Mouse (Mus musculus) forebrain, embryonic 16.5 days (tissue): Measurements from ENCODE around the gene Zfp536. TPM values are rescaled to one million over a fixed set of nuclear protein-coding genes. Genes with fewer than 3 reads are reported as not detected.
A peak's percentile ranks its signal among the peaks of the same experiment; 100 is the strongest.

Source experiments
- ATAC-seq: fragments of 200-750 bp; cut with Nextera tagmentation; 2 replicates; pipeline ENCODE4 v1.8.0; 2017; ENCODE audit warnings: mild to moderate bottlenecking, moderate library complexity
- H3K27ac ChIP-seq: fragments of 300-500 bp; sonication (generic); 2 replicates; pipeline ENCODE4 v1.5.1; 2014; ENCODE audit warnings: low read length, control low read depth
- H3K27me3 ChIP-seq: fragments of 300-500 bp; sonication (generic); replicated peaks from 2 replicates; pipeline ENCODE4 v1.6.1; 2014; ENCODE audit warnings: low read length; ENCODE audit not compliant: control insufficient read depth, insufficient read depth
- H3K36me3 ChIP-seq: fragments of 300-500 bp; sonication (generic); 2 replicates; pipeline ENCODE4 v1.6.1; 2014; ENCODE audit not compliant: control insufficient read depth, insufficient read depth
- H3K4me1 ChIP-seq: fragments of 300-500 bp; sonication (generic); replicated peaks from 2 replicates; pipeline ENCODE4 v1.6.1; 2014; ENCODE audit warnings: low read length; ENCODE audit not compliant: control insufficient read depth, insufficient read depth
- H3K4me2 ChIP-seq: fragments of 300-500 bp; sonication (generic); 2 replicates; pipeline ENCODE4 v1.6.1; 2014; ENCODE audit warnings: mild to moderate bottlenecking, low read length, control low read depth
- H3K4me3 ChIP-seq: fragments of 300-500 bp; sonication (generic); replicated peaks from 2 replicates; pipeline ENCODE4 v1.5.1; 2014; ENCODE audit warnings: mild to moderate bottlenecking, low read length, control low read depth
- H3K9ac ChIP-seq: fragments of 300-500 bp; sonication (generic); replicated peaks from 2 replicates; pipeline ENCODE4 v1.6.1; 2014; ENCODE audit warnings: low read depth, low read length, control low read depth
- H3K9me3 ChIP-seq: fragments of 300-500 bp; sonication (generic); 2 replicates; pipeline ENCODE4 v1.6.1; 2016; ENCODE audit warnings: low read length; ENCODE audit not compliant: control insufficient read depth
- WGBS: fragments of 180-500 bp; shearing (Covaris S2); extraction: QIAGEN DNeasy Blood & Tissue Kit; methylation state at CpG from one replicate; pipeline ENCODE4 v1.1.7; 2014; 5-methylcytosine and 5-hydroxymethylcytosine counted together
- polyA plus RNA-seq: library from polyadenylated mRNA; unstranded; fragments of >200 nt; fragmentation: Nextera tagmentation; extraction: Ambion mirVana; gene quantifications from 2 replicates; pipeline ENCODE4 v1.2.1, GENCODE M21; 2015

The Zfp536 gene
- polyA plus RNA-seq, 1 experiment from 2014 or later, result 31.1 TPM

- Histone ChIP-seq H3K9ac (no peak overlapping the region), H3K4me2 (no peak overlapping the region), H3K4me3 (no peak overlapping the region), H3K36me3 (no peaks in the 10 kb centered on the region), H3K4me1 (peaks cover 22% of the 10 kb centered on the region), H3K27ac (no peak overlapping the region), H3K9me3 (no peaks in the 10 kb centered on the region), H3K27me3 (no peaks in the 10 kb centered on the region)
- 59% methylated on average over 6 of the region's 6 CpGs for WGBS
- no peak for ATAC-seq
Measured at GRCm38 (mm10) chr7:37735101-37735500, 38.3 kb downstream of the Zfp536 start.

DNA sequence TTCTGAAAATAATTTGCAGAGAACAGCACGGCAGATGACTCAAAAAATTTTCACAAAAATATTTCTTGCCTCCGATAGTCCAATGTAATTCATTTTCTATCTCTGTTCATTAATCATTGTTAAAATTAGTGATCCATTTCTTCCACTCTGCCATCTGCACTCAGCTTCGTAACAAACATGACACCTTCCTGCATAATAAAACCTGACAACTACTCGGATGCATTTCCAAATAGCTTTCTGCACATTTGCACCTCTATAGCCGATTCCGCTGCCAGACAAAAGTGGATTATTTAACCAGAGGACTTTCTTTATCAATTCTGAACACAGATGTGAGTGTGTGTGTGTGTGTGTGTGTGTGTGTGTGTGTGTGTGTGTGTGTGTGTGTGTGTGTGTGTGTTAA, 38.9 kb downstream of the Zfp536 start:
- Histone ChIP-seq H3K27ac (no peak overlapping the region), H3K4me1 (peaks cover 22% of the 10 kb centered on the region), H3K27me3 (no peaks in the 10 kb centered on the region), H3K4me3 (no peak overlapping the region), H3K9me3 (no peaks in the 10 kb centered on the region), H3K9ac (no peak overlapping the region), H3K4me2 (no peak overlapping the region), H3K36me3 (no peaks in the 10 kb centered on the region)
- WGBS, result 23% methylated on average over 6 of the region's 6 CpGs
- no peak for ATAC-seq

DNA sequence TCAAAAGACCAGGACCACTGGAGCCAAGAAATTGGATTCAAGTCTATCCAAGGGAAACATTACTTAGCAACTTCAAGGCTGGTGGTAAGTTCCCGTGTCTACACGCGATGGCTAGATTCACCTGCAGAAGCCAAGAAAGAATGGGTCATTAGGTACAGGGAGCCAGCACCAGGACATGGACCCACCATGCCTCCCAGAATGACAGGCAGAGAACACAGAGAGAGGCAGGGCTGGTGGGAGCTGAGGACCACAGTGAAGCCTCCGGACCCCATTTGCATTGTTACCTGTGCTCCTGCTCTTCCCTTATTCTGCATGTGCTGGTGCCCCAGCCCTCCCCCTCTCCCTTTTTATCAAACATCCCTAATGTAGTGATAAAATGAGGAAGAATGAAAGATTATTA, 39.4 kb downstream of the Zfp536 start:
- no peaks in the 10 kb centered on the region for H3K9me3 ChIP-seq
- H3K4me1 ChIP-seq, result peaks cover 22% of the 10 kb centered on the region
- no peak overlapping the region for H3K4me3 ChIP-seq
- ATAC-seq, result no peak
- no peak overlapping the region for H3K9ac ChIP-seq
- H3K27ac ChIP-seq, result no peak overlapping the region
- H3K27me3 ChIP-seq, result no peaks in the 10 kb centered on the region
- no peak overlapping the region for H3K4me2 ChIP-seq
- WGBS, result 89% methylated on average over 4 of the region's 4 CpGs
- no peaks in the 10 kb centered on the region for H3K36me3 ChIP-seq

GRCm38 (mm10) chr7:37732741-37733140, 40.7 kb downstream of the Zfp536 start:
- H3K4me2 ChIP-seq, result no peak overlapping the region
- H3K27ac ChIP-seq, result no peak overlapping the region
- ATAC-seq, result no peak
- H3K4me3 ChIP-seq, result no peak overlapping the region
- no peak overlapping the region for H3K9ac ChIP-seq
- H3K27me3 ChIP-seq, result no peaks in the 10 kb centered on the region
- H3K4me1 ChIP-seq, result peaks cover 22% of the 10 kb centered on the region
- H3K9me3 ChIP-seq, result no peaks in the 10 kb centered on the region
- H3K36me3 ChIP-seq, result no peaks in the 10 kb centered on the region
- 78% methylated on average over 4 of the region's 4 CpGs for WGBS

- Histone ChIP-seq H3K9me3 (no peaks in the 10 kb centered on the region), H3K9ac (no peak overlapping the region), H3K4me1 (peaks cover 24% of the 10 kb centered on the region), H3K4me2 (no peak overlapping the region), H3K36me3 (no peaks in the 10 kb centered on the region), H3K27me3 (no peaks in the 10 kb centered on the region), H3K27ac (no peak overlapping the region), H3K4me3 (no peak overlapping the region)
- no peak for ATAC-seq
- 77% methylated on average over 8 of the region's 8 CpGs for WGBS
Measured at GRCm38 (mm10) chr7:37727746-37728145, 45.7 kb downstream of the Zfp536 start.

DNA sequence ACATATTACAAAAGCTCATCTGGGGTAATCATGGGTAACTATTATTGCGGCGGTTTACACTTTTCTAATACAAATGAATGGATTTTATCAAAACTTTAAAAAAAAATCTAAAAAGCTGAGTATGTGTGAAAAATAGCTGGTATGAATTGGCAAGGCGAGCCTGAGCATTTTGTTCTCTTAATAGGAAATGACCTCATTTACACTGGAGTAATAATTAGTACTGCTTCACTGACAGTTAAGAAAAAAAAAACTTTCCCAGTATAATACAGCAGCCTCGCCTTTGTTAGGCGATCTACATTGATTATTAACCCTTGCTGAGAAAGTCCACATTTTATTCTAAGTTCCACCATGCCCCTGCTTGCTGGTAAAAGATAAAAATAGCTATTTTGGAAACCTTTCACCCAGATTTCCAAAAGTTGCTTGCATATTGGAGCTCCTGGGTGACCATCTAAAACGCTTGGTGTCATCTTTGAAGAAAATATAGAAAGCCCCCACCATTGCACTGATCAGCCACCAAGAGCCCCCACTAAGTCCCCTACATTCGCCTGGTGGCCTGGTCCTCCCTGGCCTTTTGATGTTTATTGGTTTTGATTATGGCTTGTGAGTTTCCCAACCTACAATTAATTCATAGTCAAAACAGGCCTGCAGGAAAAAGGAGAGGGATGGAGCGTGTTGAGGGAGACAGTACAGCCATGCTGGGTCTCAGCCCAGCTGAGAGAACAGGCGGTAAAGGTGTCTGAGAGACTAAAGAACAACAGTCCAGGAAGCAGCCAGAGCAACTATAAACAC, 49.2 kb downstream of the Zfp536 start:
- H3K27me3 ChIP-seq, result no peaks in the 10 kb centered on the region
- peaks cover 34% of the 10 kb centered on the region for H3K4me1 ChIP-seq
- no peak overlapping the region for H3K27ac ChIP-seq
- no peak overlapping the region for H3K4me2 ChIP-seq
- H3K9ac ChIP-seq, result no peak overlapping the region
- 9% methylated on average over 9 of the region's 9 CpGs for WGBS
- H3K4me3 ChIP-seq, result no peak overlapping the region
- no peaks in the 10 kb centered on the region for H3K36me3 ChIP-seq
- no peaks in the 10 kb centered on the region for H3K9me3 ChIP-seq
- peak; percentile 41; the same call in 1 of the 2 replicates for ATAC-seq

GRCm38 (mm10) chr7:37723191-37723592, 50.2 kb downstream of the Zfp536 start:
- no peaks in the 10 kb centered on the region for H3K27me3 ChIP-seq
- no peaks in the 10 kb centered on the region for H3K36me3 ChIP-seq
- no peak overlapping the region for H3K9ac ChIP-seq
- H3K9me3 ChIP-seq, result no peaks in the 10 kb centered on the region
- no peak overlapping the region for H3K4me3 ChIP-seq
- 11% methylated on average over 7 of the region's 7 CpGs for WGBS
- peak overlapping the region; percentile 35; the same call in 1 of the 2 replicates for H3K4me2 ChIP-seq
- peaks cover 39% of the 10 kb centered on the region for H3K4me1 ChIP-seq
- H3K27ac ChIP-seq, result no peak overlapping the region
- peak; percentile 45 for ATAC-seq

DNA sequence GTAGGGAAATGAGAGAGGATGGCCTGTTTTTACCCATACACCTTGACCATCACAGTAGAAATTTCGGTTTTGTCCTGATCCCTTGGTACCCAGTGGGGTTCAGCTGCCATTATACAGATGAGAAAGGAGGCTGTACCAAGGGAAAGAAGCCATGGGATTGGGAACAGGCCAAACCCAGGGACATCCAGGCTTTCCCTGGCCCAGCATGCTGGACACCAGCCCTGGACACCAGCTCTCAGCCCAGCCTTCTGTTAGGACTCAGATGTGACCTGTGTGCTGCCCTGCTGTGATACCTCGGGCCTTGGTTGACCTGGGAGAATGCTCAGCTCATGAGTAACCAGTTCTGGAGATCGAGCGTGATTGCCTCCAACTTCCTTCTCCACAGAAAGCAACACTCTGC, 51.8 kb downstream of the Zfp536 start:
- peaks cover 42% of the 10 kb centered on the region for H3K4me1 ChIP-seq
- H3K36me3 ChIP-seq, result no peaks in the 10 kb centered on the region
- H3K9me3 ChIP-seq, result no peaks in the 10 kb centered on the region
- H3K27me3 ChIP-seq, result no peaks in the 10 kb centered on the region
- no peak overlapping the region for H3K4me3 ChIP-seq
- H3K27ac ChIP-seq, result no peak overlapping the region
- H3K9ac ChIP-seq, result no peak overlapping the region
- WGBS, result 88% methylated on average over 4 of the region's 4 CpGs
- no peak for ATAC-seq
- H3K4me2 ChIP-seq, result no peak overlapping the region

GRCm38 (mm10) chr7:37718671-37719402, 54.6 kb downstream of the Zfp536 start:
- 68% methylated on average over 15 of the region's 15 CpGs for WGBS
- Histone ChIP-seq H3K9me3 (no peaks in the 10 kb centered on the region), H3K9ac (no peak overlapping the region), H3K27me3 (no peaks in the 10 kb centered on the region), H3K4me2 (no peak overlapping the region), H3K4me1 (peaks cover 35% of the 10 kb centered on the region), H3K4me3 (no peak overlapping the region), H3K36me3 (no peaks in the 10 kb centered on the region), H3K27ac (no peak overlapping the region)
- ATAC-seq, result no peak
